8 mouse cellular contexts compared by ENCODE assay signal in the genomic region with DNA sequence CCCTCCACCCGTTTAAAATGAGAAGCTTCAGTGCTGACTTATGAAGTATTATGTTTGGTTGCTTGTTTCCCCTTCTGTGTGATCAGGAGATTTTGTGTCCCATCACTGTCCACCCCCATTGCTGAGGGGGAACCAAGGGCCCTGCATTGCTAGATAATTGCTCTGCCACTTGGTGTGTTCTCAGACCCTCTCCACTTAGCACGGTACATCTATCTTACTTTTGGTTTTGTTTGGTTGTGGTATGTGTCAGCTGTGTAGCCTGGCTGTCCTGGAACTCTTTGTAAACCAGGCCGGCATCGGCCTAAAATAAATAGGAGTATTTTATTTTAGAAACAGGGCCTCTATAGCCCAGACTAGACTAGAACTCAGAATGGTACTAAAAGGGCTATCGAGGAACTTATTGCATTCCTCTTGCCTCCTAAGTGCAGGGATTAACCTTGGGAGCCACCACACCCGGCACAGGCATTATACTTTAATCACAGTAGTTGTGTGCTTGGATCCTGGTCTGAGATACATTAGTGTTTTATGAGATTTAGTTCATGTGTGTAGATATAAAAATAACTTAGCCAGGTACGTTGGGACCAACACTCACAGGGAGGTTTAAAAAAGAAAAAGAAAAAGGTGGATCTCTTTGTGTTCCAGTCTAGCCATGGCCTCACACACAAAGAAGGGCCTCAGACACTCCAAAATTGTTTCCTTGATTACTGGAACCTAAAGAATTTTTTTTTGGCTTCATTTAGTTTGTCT. TPM values are rescaled to one million over a fixed set of nuclear protein-coding genes. Genes with fewer than 3 reads are reported as not detected.
DNase-seq lines count a peak whose midpoint lies in the region; ATAC-seq and TF ChIP-seq lines count a peak whose summit lies in the region.

No protein-coding gene starts in this region.

- peak overlapping the region; percentile 86 for H3K4me3 ChIP-seq in gastrocnemius, adult 2 months
- peak overlapping the region; percentile 97 for H3K4me3 ChIP-seq in forebrain, embryonic 14.5 days (ENCODE audit: low read depth, low read length)
- H3K4me3 ChIP-seq in liver, embryonic 13.5 days (replicated peaks): peak overlapping the region; percentile 93

- no peaks in the 10 kb centered on the region; the same call in 1 of the 2 replicates for H3K36me3 ChIP-seq in forebrain, embryonic 14.5 days (ENCODE audit: control insufficient read depth, insufficient read depth, low read length)
- no peaks in the 10 kb centered on the region for H3K36me3 ChIP-seq in liver, embryonic 13.5 days

- intact Hi-C loops in gastrocnemius, adult 2 months (cut with DNase I): loop anchor here (5.0 kb wide), 1 partner anchor 135 kb away; no protein-coding TSS in a partner anchor

- H3K9me3 ChIP-seq in forebrain, embryonic 14.5 days (replicated peaks; ENCODE audit: control insufficient read depth, low read length): no peaks in the 10 kb centered on the region
- no peaks in the 10 kb centered on the region for H3K9me3 ChIP-seq in liver, embryonic 13.5 days (replicated peaks)

- no peak for DNase-seq in gastrocnemius, adult 2 months
- DNase-seq in gastrocnemius, adult 8-10 months (ENCODE audit: low spot score in 2 of 2): no peak
- peak; percentile 54 for DNase-seq in A20 (ENCODE audit: low read depth, low spot score)
- no peak for DNase-seq in forebrain, embryonic 14.5 days (ENCODE audit: low spot score)
- DNase-seq in liver, embryonic 13.5 days: no peak
- no peak for DNase-seq in right cerebral cortex, postnatal 14 days
- DNase-seq in thymus, postnatal 4 days: no peak
- DNase-seq in thymus, postnatal 0 days (ENCODE audit: low spot score): no peak

- WGBS in forebrain, embryonic 14.5 days: 38% methylated on average over 7 of the region's 7 CpGs
- 30% methylated on average over 7 of the region's 7 CpGs for WGBS in liver, embryonic 13.5 days (ENCODE audit: insufficient replicate concordance)

- no peaks in the 10 kb centered on the region for H3K27me3 ChIP-seq in forebrain, embryonic 14.5 days (replicated peaks; ENCODE audit: control insufficient read depth, insufficient read depth, low read length)
- H3K27me3 ChIP-seq in liver, embryonic 13.5 days: no peaks in the 10 kb centered on the region

- peak overlapping the region; percentile 81 for H3K4me2 ChIP-seq in forebrain, embryonic 14.5 days (ENCODE audit: low read length)
- H3K4me2 ChIP-seq in liver, embryonic 13.5 days: peak overlapping the region; percentile 82

- peaks cover 20% of the 10 kb centered on the region for H3K4me1 ChIP-seq in forebrain, embryonic 14.5 days (ENCODE audit: control insufficient read depth, insufficient read depth, low read length)
- H3K4me1 ChIP-seq in liver, embryonic 13.5 days (replicated peaks): peaks cover 55% of the 10 kb centered on the region

- peak overlapping the region; percentile 97 for H3K9ac ChIP-seq in forebrain, embryonic 14.5 days (ENCODE audit: low read length)
- H3K9ac ChIP-seq in liver, embryonic 13.5 days: peak overlapping the region; percentile 98

- TF ChIP-seq CTCF in gastrocnemius, adult 2 months (IDR thresholded peaks at IDR 0.05): no peak

- ATAC-seq in forebrain, embryonic 14.5 days: no peak
- no peak for ATAC-seq in liver, embryonic 13.5 days (ENCODE audit: low read depth)

- H3K27ac ChIP-seq in gastrocnemius, adult 2 months: peak overlapping the region; percentile 100
- H3K27ac ChIP-seq in forebrain, embryonic 14.5 days (ENCODE audit: low read depth, low read length): no peak overlapping the region
- peak overlapping the region; percentile 97 for H3K27ac ChIP-seq in liver, embryonic 13.5 days

RNA-seq across cellular contexts. Expression of a gene that starts 1.2 kb away (rescaled TPM):
- total RNA-seq in gastrocnemius, adult 2 months (2021): 1,000 to 10,000 TPM; 1,176 to 1,655 TPM
- total RNA-seq in gastrocnemius, adult 8-10 months (2022): 1,000 to 10,000 TPM; 1,141 to 1,247 (median 1,173) TPM
- polyA plus RNA-seq in forebrain, embryonic 14.5 days (2014; fragmentation: Nextera tagmentation; extraction: Ambion mirVana): 791 and 827 TPM in 2 replicates
- 412 and 430 TPM in 2 replicates for polyA plus RNA-seq in liver, embryonic 13.5 days (2015; fragmentation: Nextera tagmentation; extraction: Ambion mirVana)
- polyA plus RNA-seq in thymus, postnatal 0 days (2015; fragmentation: Nextera tagmentation; extraction: Ambion mirVana): 862 and 907 TPM in 2 replicates

RNA-seq across cellular contexts. Expression of a gene that starts 15.0 kb away (rescaled TPM):
- 1 to 10 TPM; 5.9 TPM for total RNA-seq in gastrocnemius, adult 2 months (2021)
- total RNA-seq in gastrocnemius, adult 8-10 months (2022): 1 to 10 TPM; 4.3 to 6.5 (median 5.5) TPM
- 20.4 and 23.6 TPM in 2 replicates for polyA plus RNA-seq in forebrain, embryonic 14.5 days (2014; fragmentation: Nextera tagmentation; extraction: Ambion mirVana)
- polyA plus RNA-seq in liver, embryonic 13.5 days (2015; fragmentation: Nextera tagmentation; extraction: Ambion mirVana): 7.6 and 8.2 TPM in 2 replicates
- 15.5 and 17.7 TPM in 2 replicates for polyA plus RNA-seq in thymus, postnatal 0 days (2015; fragmentation: Nextera tagmentation; extraction: Ambion mirVana)

RNA-seq across cellular contexts. Expression of a gene that starts 18.5 kb away (rescaled TPM):
- not detected for total RNA-seq in gastrocnemius, adult 2 months (2021)
- total RNA-seq in gastrocnemius, adult 8-10 months (2022): not detected
- polyA plus RNA-seq in forebrain, embryonic 14.5 days (2014; fragmentation: Nextera tagmentation; extraction: Ambion mirVana): 18.5 and 20.4 TPM in 2 replicates
- polyA plus RNA-seq in liver, embryonic 13.5 days (2015; fragmentation: Nextera tagmentation; extraction: Ambion mirVana): 0.59 and 0.77 TPM in 2 replicates
- 0.60 and 0.85 TPM in 2 replicates for polyA plus RNA-seq in thymus, postnatal 0 days (2015; fragmentation: Nextera tagmentation; extraction: Ambion mirVana)

RNA-seq across cellular contexts. Expression of a gene that starts 30.3 kb away (rescaled TPM):
- 10 to 100 TPM; 67.6 to 97.7 TPM for total RNA-seq in gastrocnemius, adult 2 months (2021)
- total RNA-seq in gastrocnemius, adult 8-10 months (2022): 10 to 100 TPM; 71.2 to 89.3 (median 74.4) TPM
- polyA plus RNA-seq in forebrain, embryonic 14.5 days (2014; fragmentation: Nextera tagmentation; extraction: Ambion mirVana): 46.1 and 47.5 TPM in 2 replicates
- 12.3 and 13.2 TPM in 2 replicates for polyA plus RNA-seq in liver, embryonic 13.5 days (2015; fragmentation: Nextera tagmentation; extraction: Ambion mirVana)
- polyA plus RNA-seq in thymus, postnatal 0 days (2015; fragmentation: Nextera tagmentation; extraction: Ambion mirVana): 20.9 and 21.6 TPM in 2 replicates

RNA-seq across cellular contexts. Expression of a gene that starts 38.5 kb away (rescaled TPM):
- total RNA-seq in gastrocnemius, adult 2 months (2021): 10 to 100 TPM; 39.6 to 46.4 TPM
- 10 to 100 TPM; 35.5 to 42.9 (median 37.1) TPM for total RNA-seq in gastrocnemius, adult 8-10 months (2022)
- polyA plus RNA-seq in forebrain, embryonic 14.5 days (2014; fragmentation: Nextera tagmentation; extraction: Ambion mirVana): 55.5 and 56.4 TPM in 2 replicates
- polyA plus RNA-seq in liver, embryonic 13.5 days (2015; fragmentation: Nextera tagmentation; extraction: Ambion mirVana): 26.9 and 27.6 TPM in 2 replicates
- 58.4 and 65.2 TPM in 2 replicates for polyA plus RNA-seq in thymus, postnatal 0 days (2015; fragmentation: Nextera tagmentation; extraction: Ambion mirVana)

Comparison
In these comparisons a context has a peak if more than half of its experiments do, and no peak if none do; other contexts are left out.
1. RNA of a gene that starts 18.5 kb away (polyA plus RNA-seq): 18.5 to 20.4 TPM in forebrain, embryonic 14.5 days; 0.60 to 0.85 TPM in thymus, postnatal 0 days and 0.59 to 0.77 TPM in liver, embryonic 13.5 days; every median in the first group is over 10 times any median in the second.
2. Peak in every context shown above with its lines, with median percentiles within 50 percentile points of each other: H3K4me3 ChIP-seq.